9 mouse cellular contexts compared by ENCODE assay signal in the genomic region with DNA sequence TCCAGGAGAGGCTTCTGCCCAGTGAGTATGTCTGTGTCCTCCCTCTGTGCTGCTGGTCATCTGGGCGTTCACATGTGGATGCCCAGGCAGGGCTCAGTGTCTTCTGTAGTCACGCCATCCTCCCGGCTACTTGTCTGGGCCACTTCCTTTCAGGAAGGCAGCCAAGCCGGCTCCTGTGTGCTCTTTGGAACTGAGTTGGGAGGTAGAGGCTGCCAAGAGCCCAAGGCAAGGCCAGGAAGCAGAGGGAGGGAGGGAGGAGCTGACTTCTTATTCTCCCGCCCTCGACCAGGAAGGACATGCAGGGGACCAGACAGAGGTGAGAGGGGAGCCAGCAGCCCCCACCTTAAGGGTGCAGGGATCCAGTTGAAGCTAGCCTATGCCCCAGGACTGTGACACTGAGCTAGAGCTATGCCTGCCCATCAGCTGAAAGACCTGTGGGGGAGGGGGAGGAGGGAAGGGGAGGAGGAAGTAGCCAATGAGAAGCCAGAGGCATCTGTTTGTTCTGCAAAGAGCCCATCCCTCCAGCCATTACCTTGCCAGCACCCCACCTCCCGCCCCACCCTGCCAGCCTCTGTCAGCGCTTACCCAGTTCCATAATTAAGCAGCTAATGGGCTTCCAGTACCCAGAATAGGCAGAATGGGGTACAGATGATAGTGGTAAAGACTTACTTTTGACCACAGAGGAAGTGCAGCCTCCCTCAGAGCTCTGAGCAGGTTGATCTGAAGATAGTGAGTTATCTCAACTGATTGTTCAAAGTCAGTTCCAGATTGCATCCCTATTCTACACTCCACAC. TPM values are rescaled to one million over a fixed set of nuclear protein-coding genes. Genes with fewer than 3 reads are reported as not detected.
DNase-seq lines count a peak whose midpoint lies in the region; ATAC-seq lines count a peak whose summit lies in the region.
"Had no signal": no experiment of that assay in that cellular context is flagged by ENCODE, and none has a peak within 500 bp of the region (broad histone marks: within the 10 kb centered on the region; RNA-seq: fewer than 3 reads in every experiment).

No protein-coding gene starts in this region.

- no peaks in the 10 kb centered on the region for H3K9me3 ChIP-seq in stomach, embryonic 14.5 days (ENCODE audit: control insufficient read depth, low read depth, low read length)
- H3K9me3 ChIP-seq: midbrain, embryonic 12.5 days had no signal

- H3K36me3 ChIP-seq in stomach, embryonic 14.5 days (ENCODE audit: control insufficient read depth, insufficient read depth, low read length) = no peaks in the 10 kb centered on the region
- H3K36me3 ChIP-seq: midbrain, embryonic 12.5 days had no signal

- H3K9ac ChIP-seq in stomach, embryonic 14.5 days (replicated peaks; ENCODE audit: low read depth, low read length) = no peak overlapping the region
- H3K9ac ChIP-seq: midbrain, embryonic 12.5 days had no signal

- ATAC-seq in stomach, embryonic 14.5 days (ENCODE audit: insufficient number of reproducible peaks, insufficient read depth, low FRiP score, low read depth) = peak; percentile 66; the same call in 1 of the 2 replicates

- peaks cover 14% of the 10 kb centered on the region; the same call in 1 of the 2 replicates for H3K4me1 ChIP-seq in stomach, embryonic 14.5 days (ENCODE audit: control insufficient read depth, insufficient read depth, low read length)

- H3K4me2 ChIP-seq in stomach, embryonic 14.5 days (replicated peaks; ENCODE audit: low read depth, low read length) = no peak overlapping the region; the same call in 1 of the 2 replicates
- H3K4me2 ChIP-seq: midbrain, embryonic 12.5 days had no signal

- DNase-seq in 3134 (ENCODE audit: extremely low read depth, insufficient read length, low spot score) (peak; percentile 94), NIH3T3 (ENCODE audit: low read depth) (peak; percentile 82)
- peak; percentile 18 for DNase-seq in embryo, embryonic 9.5 days (ENCODE audit: extremely low spot score)
- peak; percentile 92 to 94 for DNase-seq in heart, adult 9 months (ENCODE audit: low spot score in 2 of 2)
- peak; percentile 83 to 89 for DNase-seq in kidney, adult 8-10 months
- DNase-seq in lung, postnatal 10 days = peak; percentile 93
- DNase-seq in spleen, postnatal 10 days (ENCODE audit: low spot score in 2 of 2) = no peak

- no peak overlapping the region for H3K4me3 ChIP-seq in stomach, embryonic 14.5 days (ENCODE audit: low read depth, low read length)
- H3K4me3 ChIP-seq: midbrain, embryonic 12.5 days had no signal

- WGBS in stomach, embryonic 14.5 days = 15% methylated on average over 8 of the region's 8 CpGs

- no peaks in the 10 kb centered on the region for H3K27me3 ChIP-seq in stomach, embryonic 14.5 days (ENCODE audit: control insufficient read depth, insufficient read depth, low read length)

- H3K27ac ChIP-seq in stomach, embryonic 14.5 days (ENCODE audit: low read length) = peak overlapping the region; percentile 55; the same call in 1 of the 2 replicates
- H3K27ac ChIP-seq: midbrain, embryonic 12.5 days had no signal

RNA-seq across cellular contexts. Expression of gene Hils1, which starts 9.1 kb away (rescaled TPM):
- polyA plus RNA-seq in stomach, embryonic 14.5 days (2014; fragmentation: Nextera tagmentation; extraction: Ambion mirVana) = not detected in 2 replicates
- polyA plus RNA-seq: midbrain, embryonic 12.5 days had no signal

RNA-seq across cellular contexts. Expression of gene Sgca, which starts 17.9 kb away (rescaled TPM):
- 0.30 and 0.46 TPM in 2 replicates for polyA plus RNA-seq in stomach, embryonic 14.5 days (2014; fragmentation: Nextera tagmentation; extraction: Ambion mirVana)
- polyA plus RNA-seq: midbrain, embryonic 12.5 days had no signal

RNA-seq across cellular contexts. Expression of gene Col1a1, which starts 22.2 kb away (rescaled TPM):
- 1,157 and 1,247 TPM in 2 replicates for polyA plus RNA-seq in stomach, embryonic 14.5 days (2014; fragmentation: Nextera tagmentation; extraction: Ambion mirVana)

RNA-seq across cellular contexts. Expression of gene Ppp1r9b, which starts 32.6 kb away (rescaled TPM):
- 13.5 and 14.4 TPM in 2 replicates for polyA plus RNA-seq in stomach, embryonic 14.5 days (2014; fragmentation: Nextera tagmentation; extraction: Ambion mirVana)

RNA-seq across cellular contexts. Expression of gene Samd14, which starts 51.4 kb away (rescaled TPM):
- polyA plus RNA-seq in stomach, embryonic 14.5 days (2014; fragmentation: Nextera tagmentation; extraction: Ambion mirVana) = 22.8 and 24.5 TPM in 2 replicates

Comparison
In these comparisons a context has a peak if more than half of its experiments do, and no peak if none do; other contexts are left out.
1. DNase-seq: peak in 3134 (single experiment), NIH3T3 (single experiment), embryo, embryonic 9.5 days (single experiment), heart, adult 9 months (2 of 2), kidney, adult 8-10 months (2 of 2) and lung, postnatal 10 days (single experiment); none in spleen, postnatal 10 days (0 of 2).